Mouse (Mus musculus): Measurements from ENCODE around the gene Inppl1.

DNA sequence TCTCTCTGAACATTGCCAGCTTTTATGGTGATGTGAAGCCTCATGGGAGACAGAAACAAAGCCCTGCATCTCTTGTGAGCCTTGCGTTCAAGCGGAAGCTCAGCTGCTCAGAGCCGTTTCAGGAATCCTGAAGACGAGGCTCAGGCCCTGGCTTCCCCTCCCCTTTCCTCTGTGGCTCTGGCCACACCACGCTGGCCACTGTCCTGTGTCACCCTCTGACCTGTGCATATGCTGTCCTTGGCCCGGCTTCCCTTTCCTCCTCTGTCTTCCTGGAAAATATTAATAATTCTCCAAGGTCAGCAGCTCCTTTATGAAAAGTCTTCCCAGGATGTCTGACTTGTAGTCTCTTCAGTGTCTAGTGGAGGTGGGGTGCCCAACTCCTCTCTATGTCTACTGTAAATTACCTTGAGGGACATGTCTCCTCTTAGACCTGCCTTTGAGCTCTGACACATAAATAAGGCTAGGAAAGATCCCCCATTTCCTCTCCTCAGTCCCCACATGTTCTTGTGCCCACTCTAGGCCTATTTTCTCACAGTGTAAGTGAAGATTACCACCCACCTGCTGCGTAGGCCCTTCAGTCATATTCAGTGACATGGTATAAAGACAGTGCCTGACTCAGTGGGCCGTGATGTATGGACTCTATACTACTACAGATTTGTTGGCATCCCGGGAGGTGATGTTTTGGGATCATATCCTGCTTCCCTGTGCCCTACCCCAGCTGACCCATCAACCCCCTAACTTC lies 44.6 kb upstream of the Inppl1 start:
- TF ChIP-seq TAL1 (IDR thresholded peaks at IDR 0.05; ENCODE audit: low read length) (no peak), GATA1 (IDR thresholded peaks at IDR 0.05; ENCODE audit: low read length) (no peak)
